ENCODE assay signal across 9 mouse cellular contexts in genomic region chr11:67596233-67596632, GRCm38 (mm10).
DNase-seq lines count a peak whose midpoint lies in the region; ATAC-seq and TF ChIP-seq lines count a peak whose summit lies in the region.
"Had no signal": no experiment of that assay in that cellular context is flagged by ENCODE, and none has a peak within 500 bp of the region (broad histone marks: within the 10 kb centered on the region; RNA-seq: fewer than 3 reads in every experiment).

No protein-coding gene starts in this region.

- DNase-seq in embryo, embryonic 10 days (ENCODE audit: low spot score): peak; percentile 46
- DNase-seq in embryo, embryonic 9.5 days (ENCODE audit: extremely low spot score): no peak
- DNase-seq in forebrain, postnatal 0 days: peak; percentile 96
- peak; percentile 79 for DNase-seq in left cerebral cortex, adult 11 months (ENCODE audit: low spot score)
- peak; percentile 85 to 90 for DNase-seq in right cerebral cortex, adult 2 months (ENCODE audit: low spot score in 2 of 2)
- no peak for DNase-seq in c-Kit-positive CD71-positive TER-119-positive erythroid progenitor cells, embryonic 14.5 days (ENCODE audit: low spot score)
- DNase-seq in ovary, adult 18-20 months (ENCODE audit: low spot score): no peak
- DNase-seq in urinary bladder, adult 2 months (ENCODE audit: low spot score): no peak

- peak overlapping the region; percentile 61 for H3K9ac ChIP-seq in forebrain, postnatal 0 days
- H3K9ac ChIP-seq: neural tube, embryonic 12.5 days had no signal

- peak overlapping the region; percentile 94 for H3K27ac ChIP-seq in forebrain, postnatal 0 days (ENCODE audit: low read depth, low read length)
- H3K27ac ChIP-seq: neural tube, embryonic 12.5 days had no signal

- H3K4me1 ChIP-seq in forebrain, postnatal 0 days (ENCODE audit: insufficient read depth): peaks cover 27% of the 10 kb centered on the region

- no peaks in the 10 kb centered on the region for H3K27me3 ChIP-seq in forebrain, postnatal 0 days (ENCODE audit: insufficient read depth, low read length)
- H3K27me3 ChIP-seq: neural tube, embryonic 12.5 days had no signal

- peak; percentile 95 for ATAC-seq in forebrain, postnatal 0 days

- 7% methylated on average over 6 of the region's 6 CpGs for WGBS in forebrain, postnatal 0 days

- H3K9me3 ChIP-seq in forebrain, postnatal 0 days (ENCODE audit: low read length): no peaks in the 10 kb centered on the region
- H3K9me3 ChIP-seq: neural tube, embryonic 12.5 days had no signal

- no peaks in the 10 kb centered on the region for H3K36me3 ChIP-seq in forebrain, postnatal 0 days (ENCODE audit: insufficient read depth)
- H3K36me3 ChIP-seq: neural tube, embryonic 12.5 days had no signal

- peak overlapping the region; percentile 50 for H3K4me2 ChIP-seq in forebrain, postnatal 0 days (ENCODE audit: low read depth)
- H3K4me2 ChIP-seq: neural tube, embryonic 12.5 days had no signal

- peak overlapping the region; percentile 43 for H3K4me3 ChIP-seq in forebrain, postnatal 0 days (ENCODE audit: low read depth, low read length)
- H3K4me3 ChIP-seq: neural tube, embryonic 12.5 days had no signal

- no peak; the same call in 1 of the 2 replicates for TF ChIP-seq CTCF in forebrain, postnatal 0 days (IDR thresholded peaks at IDR 0.05; ENCODE audit: low read depth)

Comparison
In these comparisons a context has a peak if more than half of its experiments do, and no peak if none do; other contexts are left out.
1. DNase-seq: peak in embryo, embryonic 10 days (single experiment), forebrain, postnatal 0 days (single experiment), left cerebral cortex, adult 11 months (single experiment) and right cerebral cortex, adult 2 months (2 of 2); none in embryo, embryonic 9.5 days (single experiment), c-Kit-positive CD71-positive TER-119-positive erythroid progenitor cells, embryonic 14.5 days (single experiment), ovary, adult 18-20 months (single experiment) and urinary bladder, adult 2 months (single experiment).